Mouse (Mus musculus) embryo, embryonic 10.5 days (tissue): ENCODE measurements around the gene Spire2.
A peak's percentile ranks its signal among the peaks of the same experiment; 100 is the strongest.

ENCODE experiments used
- DNase-seq: peaks from one replicate; pipeline ENCODE4 v3.0.0-alpha.2; 2015; ENCODE audit warnings: low spot score

Gene Spire2

GRCm38 (mm10) chr8:123334467-123334866 lies 2.0 kb downstream of the Spire2 start:
- peak; percentile 37 for DNase-seq

- DNase-seq, result no peak
Observed at GRCm38 (mm10) chr8:123337475-123337874, 5.0 kb downstream of the Spire2 start.

DNA sequence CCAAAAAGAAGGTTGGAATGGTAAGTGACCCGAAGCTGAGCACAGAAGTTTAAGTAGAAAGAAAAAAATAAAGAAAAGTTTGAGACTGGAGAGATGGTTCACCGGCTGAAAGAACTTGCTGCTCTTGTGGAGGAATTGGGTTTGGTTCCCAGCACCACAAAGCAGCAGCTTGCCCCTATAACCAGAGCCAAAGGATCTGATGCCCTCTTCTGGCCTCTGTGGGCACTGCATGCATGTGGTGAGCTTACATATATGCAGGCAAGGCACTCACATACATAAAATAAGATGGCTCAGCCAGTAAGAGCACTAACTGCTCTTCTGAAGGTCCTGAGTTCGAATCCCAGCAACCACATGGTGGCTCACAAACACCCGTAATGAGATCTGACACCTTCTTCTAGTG lies 7.6 kb downstream of the Spire2 start:
- no peak for DNase-seq

GRCm38 (mm10) chr8:123341040-123342015 lies 8.8 kb downstream of the Spire2 start:
- no peak for DNase-seq

GRCm38 (mm10) chr8:123342253-123342652 lies 9.7 kb downstream of the Spire2 start:
- DNase-seq, result no peak

DNA sequence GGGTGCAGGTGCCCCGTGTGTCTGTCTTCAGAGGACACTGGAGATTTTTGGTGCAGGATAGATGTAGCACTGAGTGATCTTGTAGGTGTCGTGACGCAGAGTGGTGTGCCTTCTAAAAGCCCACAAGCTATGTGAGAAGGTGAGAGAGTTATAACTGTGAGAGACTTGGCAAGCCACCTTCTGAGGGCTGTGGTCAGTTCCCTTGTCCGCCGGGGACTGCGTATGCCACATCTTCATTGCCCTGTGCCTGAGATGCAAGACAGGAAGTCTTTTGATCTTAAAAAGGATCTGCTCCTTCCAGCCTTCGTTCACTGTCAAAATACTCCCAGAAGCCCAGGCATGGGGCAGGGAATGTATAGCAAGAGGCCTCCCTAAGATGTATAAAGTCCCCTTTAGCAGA lies 10.4 kb downstream of the Spire2 start:
- DNase-seq, result no peak

GRCm38 (mm10) chr8:123343422-123343821 lies 10.9 kb downstream of the Spire2 start:
- DNase-seq, result no peak

- no peak for DNase-seq
Observed at GRCm38 (mm10) chr8:123345135-123345534, 12.6 kb downstream of the Spire2 start.

DNA sequence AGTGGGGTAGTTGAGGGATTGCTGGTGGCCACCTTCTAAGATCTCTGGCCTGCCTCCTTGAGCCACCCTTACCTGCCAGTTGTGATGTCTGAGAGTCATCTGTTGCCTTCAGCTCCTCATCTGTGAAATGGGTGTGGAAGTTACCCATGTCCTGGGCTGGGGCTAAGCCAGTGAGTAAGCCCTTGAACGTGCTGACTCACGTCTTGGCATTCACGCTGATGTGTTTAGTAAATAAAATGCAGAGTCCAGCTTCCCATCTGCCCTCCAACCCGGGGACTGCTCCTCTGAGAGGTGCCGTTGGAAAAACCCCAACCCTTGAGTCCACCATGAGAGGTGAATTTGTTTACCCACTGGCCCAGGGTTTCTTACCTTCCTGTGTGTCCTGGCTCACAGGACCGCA lies 13.3 kb downstream of the Spire2 start:
- no peak for DNase-seq

- DNase-seq, result no peak
Observed at GRCm38 (mm10) chr8:123347293-123347692, 14.8 kb downstream of the Spire2 start.

DNA sequence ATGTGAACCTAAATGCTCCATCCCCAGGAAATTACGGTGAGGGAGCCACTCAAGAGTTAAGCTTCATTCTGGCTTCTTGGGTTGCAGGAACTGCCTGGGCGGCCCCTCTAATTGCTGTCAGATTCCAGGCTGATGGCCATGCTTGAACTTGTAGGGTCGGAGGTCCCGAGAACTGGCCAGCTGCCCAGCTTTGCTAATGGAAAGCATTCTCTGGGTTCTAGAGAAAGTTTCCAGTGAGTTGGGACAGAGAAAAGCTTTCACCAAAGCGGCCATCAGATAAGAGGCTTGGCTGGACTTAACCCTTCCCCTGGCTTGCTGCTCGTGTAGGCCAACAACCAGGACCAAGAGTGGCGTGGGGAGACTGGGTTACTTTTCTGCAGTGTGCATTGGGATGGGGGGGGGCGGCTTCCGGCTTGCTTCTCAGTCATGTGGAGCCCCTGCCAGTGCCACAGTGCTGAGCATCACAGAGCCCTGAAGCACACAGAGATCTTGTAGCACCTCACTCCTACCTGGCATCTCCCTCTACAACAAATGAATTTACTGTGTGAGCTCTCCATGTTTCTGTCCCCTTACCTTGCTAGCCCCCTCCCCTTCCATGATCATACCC lies 15.8 kb downstream of the Spire2 start:
- DNase-seq, result peak; percentile 69

- no peak for DNase-seq
Observed at GRCm38 (mm10) chr8:123349073-123349472, 16.6 kb downstream of the Spire2 start.

- DNase-seq, result no peak
Observed at GRCm38 (mm10) chr8:123352118-123352517, 19.6 kb downstream of the Spire2 start.

- peak; percentile 62 for DNase-seq
Observed at GRCm38 (mm10) chr8:123352786-123353185, 20.3 kb downstream of the Spire2 start.

- no peak for DNase-seq
Observed at GRCm38 (mm10) chr8:123353216-123353615, 20.7 kb downstream of the Spire2 start.

- peak; percentile 93 for DNase-seq
Observed at GRCm38 (mm10) chr8:123361082-123361739, 28.7 kb downstream of the Spire2 start.

GRCm38 (mm10) chr8:123373403-123374238 lies 41.1 kb downstream of the Spire2 start, which contains the start of gene Tcf25:
Gene Tcf25 (plus strand): TSS chr8:123373753.
- DNase-seq, result peak; percentile 96

GRCm38 (mm10) chr8:123374239-123374578 lies 41.7 kb downstream of the Spire2 start:
- DNase-seq, result peak; percentile 96

GRCm38 (mm10) chr8:123375701-123376100 lies 43.2 kb downstream of the Spire2 start:
- no peak for DNase-seq

DNA sequence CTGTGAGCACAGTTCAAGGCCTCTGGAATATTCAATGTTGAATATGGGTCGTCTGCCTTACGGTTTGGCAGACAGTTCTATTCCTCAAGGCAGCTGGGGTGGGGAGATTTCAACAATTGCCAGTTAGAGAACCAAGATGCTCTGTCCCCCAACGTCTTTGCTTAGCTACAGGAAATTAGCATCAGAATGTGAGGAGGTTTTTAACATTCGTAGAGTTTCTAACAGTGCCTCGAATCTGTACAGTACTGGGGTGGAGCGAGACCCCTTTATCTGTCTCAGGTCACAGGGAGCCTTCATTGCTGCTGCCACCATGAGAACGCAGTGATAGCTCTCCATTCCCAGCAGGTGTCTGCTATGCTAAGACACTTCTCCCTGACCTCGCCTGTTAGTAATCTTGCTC lies 43.6 kb downstream of the Spire2 start:
- DNase-seq, result no peak

GRCm38 (mm10) chr8:123381711-123382110 lies 49.2 kb downstream of the Spire2 start:
- DNase-seq, result no peak

DNA sequence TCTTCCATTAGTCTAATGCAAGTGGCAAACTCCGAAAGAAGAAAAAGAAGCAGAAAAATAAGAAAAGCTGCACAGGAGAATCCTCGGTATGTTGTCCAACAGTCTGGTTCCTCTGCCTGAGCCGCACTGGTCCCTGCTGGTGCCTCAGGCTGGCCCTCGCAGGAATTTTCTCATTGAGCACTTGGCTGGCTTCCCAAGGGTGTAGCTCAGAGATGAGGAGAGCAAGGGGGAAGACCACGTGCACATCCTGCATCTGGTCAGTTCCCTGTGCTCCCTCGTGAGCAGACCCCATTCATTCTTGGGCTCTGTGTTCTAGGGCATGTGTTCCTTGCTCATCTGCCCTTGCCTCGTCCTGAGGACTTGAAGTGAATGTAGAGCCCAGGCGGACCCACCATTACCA lies 50.0 kb downstream of the Spire2 start:
- DNase-seq, result no peak
